ENCODE assay signal across 9 mouse cellular contexts in genomic region chr16:93079660-93080390, GRCm38 (mm10).
DNase-seq lines count a peak whose midpoint lies in the region.
"Had no signal": no experiment of that assay in that cellular context is flagged by ENCODE, and none has a peak within 500 bp of the region (broad histone marks: within the 10 kb centered on the region; RNA-seq: fewer than 3 reads in every experiment).

No protein-coding gene starts in this region.

- peaks cover 10% of the 10 kb centered on the region; the same call in 1 of the 2 replicates for H3K27me3 ChIP-seq in embryonic facial prominence, embryonic 10.5 days (replicated peaks; ENCODE audit: low read depth, poor library complexity, severe bottlenecking)

- no peaks in the 10 kb centered on the region for H3K9me3 ChIP-seq in embryonic facial prominence, embryonic 10.5 days
- H3K9me3 ChIP-seq: G1E had no signal

- 41% methylated on average over 17 of the region's 17 CpGs for WGBS in embryonic facial prominence, embryonic 10.5 days

- H3K4me3 ChIP-seq in embryonic facial prominence, embryonic 10.5 days = peak overlapping the region; percentile 25

- DNase-seq in ZHBTc4 (ENCODE audit: low read depth, low spot score) (peak; percentile 20), MN1 (ENCODE audit: low spot score) (no peak)
- DNase-seq in embryonic facial prominence, embryonic 10.5 days (ENCODE audit: low spot score) = peak; percentile 25
- DNase-seq in heart, adult 9 months (ENCODE audit: low spot score in 2 of 2) = peak; percentile 37 to 49
- peak; percentile 13 for DNase-seq in kidney, adult 9 months
- peak; percentile 46 for DNase-seq in lung, postnatal 25 days (ENCODE audit: low spot score)
- peak; percentile 27 for DNase-seq in testis, postnatal 14 days (ENCODE audit: low spot score)
- no peak for DNase-seq in retina, postnatal 1 day

- H3K27ac ChIP-seq in embryonic facial prominence, embryonic 10.5 days (replicated peaks) = peak overlapping the region; percentile 5; the same call in 1 of the 2 replicates

- H3K36me3 ChIP-seq in embryonic facial prominence, embryonic 10.5 days (replicated peaks) = no peaks in the 10 kb centered on the region
- H3K36me3 ChIP-seq: G1E had no signal

- H3K4me1 ChIP-seq in embryonic facial prominence, embryonic 10.5 days = peaks cover 14% of the 10 kb centered on the region

Comparison
In these comparisons a context has a peak if more than half of its experiments do, and no peak if none do; other contexts are left out.
1. DNase-seq: peak in ZHBTc4 (single experiment), embryonic facial prominence, embryonic 10.5 days (single experiment), heart, adult 9 months (2 of 2), kidney, adult 9 months (single experiment), lung, postnatal 25 days (single experiment) and testis, postnatal 14 days (single experiment); none in MN1 (single experiment) and retina, postnatal 1 day (single experiment).